Mouse (Mus musculus) liver, adult 2 months (tissue): ENCODE measurements around the gene Fgd3.

ENCODE experiments used
- CTCF ChIP-seq: fragments of 200-500 bp; IDR thresholded peaks from 2 replicates; pipeline ENCODE4 v1.5.1; 2011; ENCODE audit warnings: low read depth, low read length, control low read depth
- POLR2A ChIP-seq: fragments of 200-500 bp; IDR thresholded peaks from 2 replicates; pipeline ENCODE4 v1.6.1; 2011; ENCODE audit warnings: low read length, control low read depth; ENCODE audit not compliant: insufficient read depth; ENCODE audit errors: extremely low read depth

- TF ChIP-seq CTCF (no peak), POLR2A (no peak)
Measured at GRCm38 (mm10) chr13:49224729-49225128, 95.4 kb downstream of the Fgd3 start.
